Mouse (Mus musculus) frontal cortex, postnatal 14 days (tissue): Measurements from ENCODE around the gene Gse1.

Experiments
- DNase-seq, 2 experiments: peaks; one replicate each; pipeline ENCODE4 v3.0.0; 2022; ENCODE audit warnings: low spot score in 2 of 2

Gse1 gene

DNA sequence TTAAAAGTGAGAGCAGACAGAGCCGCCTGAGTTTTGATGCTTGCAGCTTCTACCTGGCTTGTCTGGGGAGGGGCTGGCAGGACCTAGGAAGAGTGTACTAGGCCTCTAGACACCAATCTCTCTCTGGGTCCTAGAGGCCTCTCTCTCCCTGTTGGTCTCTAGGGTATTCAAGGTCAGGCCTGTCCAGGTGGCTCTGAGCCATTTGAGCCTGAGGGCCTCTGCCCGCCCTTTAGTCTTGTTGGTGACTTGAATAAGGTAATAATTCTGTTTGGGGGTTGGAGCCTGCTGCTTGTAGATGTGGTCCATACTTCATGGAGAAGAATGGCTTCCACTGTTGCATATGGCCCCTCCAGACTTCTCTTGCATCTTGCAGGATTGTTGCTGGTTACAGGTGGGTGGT is 287.0 kb downstream of the Gse1 start:
- no peak for DNase-seq

DNA sequence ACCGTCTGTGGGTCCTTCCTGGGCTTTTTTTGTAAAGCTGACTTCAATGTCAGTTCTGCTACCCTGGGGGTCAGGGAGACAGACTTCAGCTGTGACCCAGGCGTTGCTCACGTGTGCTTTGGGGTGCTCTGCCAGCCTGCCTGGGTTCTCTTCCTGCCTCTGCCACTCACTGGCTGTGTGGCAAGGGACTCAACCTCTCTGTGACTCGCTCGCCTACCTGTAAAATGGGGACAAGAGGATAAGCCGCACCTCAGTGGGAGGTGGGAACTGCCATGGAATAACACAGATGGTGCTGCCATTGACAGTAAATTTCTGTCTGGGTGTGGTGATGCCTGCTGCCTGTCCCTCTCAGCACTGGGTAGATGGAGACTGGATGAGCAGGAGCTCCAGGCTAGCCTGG is 287.4 kb downstream of the Gse1 start:
- DNase-seq = no peak

DNA sequence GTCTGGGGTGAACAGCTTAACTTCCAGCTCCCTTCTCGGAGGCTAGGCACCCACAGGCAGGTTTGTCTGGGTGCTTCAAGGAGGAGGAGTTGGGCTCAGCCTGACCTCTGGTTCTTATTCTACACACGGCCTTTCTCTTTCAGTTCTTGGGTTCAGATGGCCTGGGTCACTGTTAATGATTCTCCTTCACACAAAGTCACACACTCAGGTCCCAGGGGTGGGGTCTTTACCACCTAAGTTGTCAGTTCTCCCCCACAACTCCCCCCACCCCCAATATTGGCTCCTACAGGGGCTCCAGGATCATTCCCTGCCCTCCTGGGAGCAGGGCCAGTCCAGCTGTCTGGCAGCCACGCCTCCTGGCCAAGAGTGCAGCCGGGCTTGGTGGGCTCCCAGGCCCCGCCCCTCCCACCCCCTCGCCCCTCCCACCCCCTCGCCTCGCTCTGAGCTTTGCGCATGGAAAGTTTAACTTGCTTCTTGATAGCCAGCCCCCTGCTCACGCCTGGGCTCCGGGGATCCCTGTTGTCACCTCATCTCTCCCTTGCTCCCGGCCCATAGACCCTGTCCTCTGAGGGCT is 288.0 kb downstream of the Gse1 start:
- no peak for DNase-seq

DNA sequence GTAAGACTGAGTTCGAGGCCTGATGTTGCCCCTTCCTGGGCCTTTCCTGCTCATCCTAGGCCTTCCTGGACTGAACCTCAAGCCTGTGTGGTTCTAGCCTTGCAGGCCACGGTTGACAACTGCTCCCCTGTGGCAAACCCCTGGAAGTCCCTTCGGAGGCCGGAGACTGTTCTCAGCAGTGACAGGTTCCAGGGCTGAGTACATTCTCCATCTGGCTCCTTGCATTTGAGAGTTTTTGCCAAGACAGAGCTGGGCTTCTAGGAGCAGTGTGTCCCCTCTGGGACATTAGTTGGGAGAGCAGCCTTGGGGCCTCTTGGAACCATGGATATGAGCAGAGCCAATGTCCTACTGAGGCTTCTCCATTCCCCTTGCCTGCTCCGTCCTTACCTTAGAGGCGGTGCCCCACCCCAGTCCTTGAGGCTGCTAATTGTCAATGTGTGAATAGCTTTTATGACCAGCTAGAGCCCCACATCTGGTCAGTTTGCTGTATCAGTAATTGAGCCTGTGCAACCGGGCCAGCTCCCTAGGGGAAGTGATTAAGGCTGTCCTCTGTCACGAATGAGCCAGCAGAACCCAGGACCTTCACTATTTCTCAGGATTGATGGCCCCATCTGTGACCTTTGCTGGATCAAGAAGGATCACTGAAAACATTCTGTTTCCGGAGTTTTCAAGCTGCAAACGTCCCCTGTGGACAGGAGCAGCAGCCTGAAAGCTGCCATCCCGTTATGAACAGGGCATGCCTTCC is 289.6 kb downstream of the Gse1 start:
- no peak for DNase-seq

DNA sequence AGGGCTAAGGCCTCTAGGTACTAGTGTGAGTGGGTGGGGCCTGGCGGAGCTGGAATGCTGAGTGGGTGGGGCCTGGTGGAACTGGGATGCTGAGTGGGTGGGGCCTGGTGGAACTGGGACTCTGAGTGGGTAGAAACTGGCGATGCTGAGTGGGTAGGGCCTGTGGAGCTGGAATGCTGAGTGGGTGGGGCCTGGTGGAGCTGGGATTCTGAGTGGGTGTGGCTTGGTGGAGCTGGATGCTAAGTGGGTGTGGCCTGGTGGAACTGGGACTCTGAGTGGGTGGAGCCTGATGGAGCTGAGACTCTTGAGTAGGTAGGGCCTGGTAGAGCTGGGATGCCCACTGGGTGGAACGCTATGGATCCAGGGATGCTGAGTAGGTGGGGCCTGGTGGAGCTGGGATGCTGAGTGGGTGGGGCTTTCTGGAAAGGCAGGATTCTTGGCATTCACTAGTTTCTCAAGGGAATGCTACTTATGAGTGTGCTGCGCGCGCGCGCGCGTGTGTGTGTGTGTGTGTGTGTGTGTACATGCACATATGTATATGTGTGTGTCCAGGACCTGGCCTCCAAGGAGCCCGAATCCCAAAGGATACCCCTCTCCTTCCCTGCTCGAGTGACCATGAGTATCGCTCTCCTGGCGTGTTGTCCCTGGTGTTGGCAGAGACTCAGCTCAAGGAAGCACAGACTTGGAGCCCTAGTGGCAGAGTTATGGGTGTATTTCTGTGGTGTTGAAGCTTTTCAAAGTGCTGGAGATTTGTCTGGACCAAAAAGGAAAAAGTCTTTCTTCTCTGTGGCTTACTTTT is 290.7 kb downstream of the Gse1 start:
- no peak for DNase-seq

DNA sequence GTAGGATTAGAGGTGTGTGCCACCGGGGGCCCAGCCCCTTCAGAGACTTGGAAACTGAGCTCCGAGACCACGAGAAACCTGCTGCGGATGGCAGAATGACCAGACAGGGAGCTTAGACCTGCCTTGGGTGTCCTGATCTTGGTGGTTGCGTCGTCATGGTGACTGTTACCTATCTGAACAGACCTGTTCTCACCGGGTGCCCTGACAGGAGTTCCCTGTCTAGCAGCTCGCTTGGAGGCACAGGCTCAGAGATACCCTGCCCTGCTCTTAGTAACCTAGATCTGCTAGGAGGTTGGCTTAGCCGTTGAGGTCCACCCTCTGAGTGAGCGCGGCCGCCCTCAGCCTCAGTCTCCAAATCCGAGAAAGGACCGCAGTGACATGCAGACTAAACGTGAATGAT is 292.0 kb downstream of the Gse1 start:
- no peak for DNase-seq

DNA sequence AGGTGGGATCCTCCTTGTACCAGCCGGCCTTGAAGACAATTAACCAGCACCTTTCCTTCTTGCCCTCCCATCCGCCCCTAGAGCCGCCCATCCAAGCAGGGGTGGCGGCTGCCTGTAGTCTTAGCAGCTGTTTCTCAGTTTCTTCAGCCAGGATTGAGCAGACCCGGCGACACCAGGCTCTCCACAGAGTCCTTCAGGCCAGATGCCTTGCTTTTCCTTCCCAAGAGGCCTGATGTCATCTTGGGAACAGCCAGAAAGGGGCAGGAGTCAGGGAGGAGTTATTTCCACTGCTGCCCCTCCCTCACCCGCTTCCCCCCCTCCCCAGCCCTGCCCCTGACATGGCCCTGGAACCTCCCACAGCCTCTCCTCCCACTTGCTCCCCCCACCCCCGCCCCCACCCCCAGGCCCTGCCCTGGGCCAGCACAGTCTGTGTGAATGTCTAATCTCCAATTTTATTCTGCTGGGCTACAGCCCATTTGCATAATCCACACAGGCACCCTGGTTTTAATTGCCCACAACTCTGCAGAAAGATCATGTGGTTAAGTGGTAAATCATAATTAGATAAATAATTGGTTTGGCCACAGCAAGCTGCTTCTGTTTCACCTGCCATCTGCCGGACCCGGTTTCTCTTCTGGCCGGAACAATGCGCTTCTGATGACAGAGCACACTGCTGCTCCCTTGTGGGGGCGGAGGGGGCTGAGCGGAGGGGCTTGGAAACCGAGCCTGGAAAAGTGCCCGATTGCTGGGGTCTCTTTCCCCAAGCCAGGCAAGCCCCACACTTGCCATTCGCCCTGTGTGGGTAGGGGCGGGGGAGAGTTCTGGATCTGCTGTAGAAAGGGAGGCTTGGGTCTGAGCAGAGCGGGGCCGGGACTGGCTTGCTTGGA is 292.7 kb downstream of the Gse1 start:
- DNase-seq = no peak

DNA sequence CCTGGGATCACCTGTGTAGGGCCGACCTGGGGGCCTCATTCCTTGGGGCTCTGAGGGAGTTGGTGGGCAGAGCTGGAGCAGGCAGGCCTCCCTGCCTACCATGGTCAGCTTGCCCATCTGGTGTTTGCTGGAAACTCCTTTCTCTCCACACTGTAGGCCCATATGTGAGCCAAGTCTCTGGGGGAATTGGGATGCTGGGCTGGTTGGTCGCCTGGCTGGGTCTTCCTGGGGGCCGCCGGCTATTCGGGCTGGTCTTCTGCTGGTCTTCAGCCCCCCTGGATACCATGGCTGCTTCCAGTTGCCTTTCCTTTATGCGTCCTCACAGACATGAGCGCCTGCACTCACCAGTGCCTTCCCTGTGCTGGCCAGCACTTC is 293.3 kb downstream of the Gse1 start:
- DNase-seq = no peak

DNA sequence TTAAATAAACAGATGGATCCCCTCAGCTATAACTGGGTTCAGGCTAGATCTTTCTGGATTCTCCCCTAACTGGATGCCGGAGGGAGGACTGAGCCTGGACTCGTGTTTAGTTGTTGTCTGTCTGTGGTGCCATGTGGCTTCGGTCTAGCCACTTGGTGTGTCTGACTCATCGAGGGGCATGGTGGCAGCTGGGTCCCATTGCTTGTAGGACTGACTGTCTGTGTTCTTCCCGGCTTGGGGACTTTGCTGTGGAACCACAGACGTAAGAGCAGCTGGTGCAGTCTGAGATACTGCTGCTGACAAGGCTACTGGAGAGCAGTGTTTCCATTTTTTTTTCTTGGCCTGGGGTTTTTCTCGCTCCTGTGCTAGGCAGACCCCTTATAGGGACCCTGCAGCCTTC is 295.4 kb downstream of the Gse1 start:
- no peak for DNase-seq

DNA sequence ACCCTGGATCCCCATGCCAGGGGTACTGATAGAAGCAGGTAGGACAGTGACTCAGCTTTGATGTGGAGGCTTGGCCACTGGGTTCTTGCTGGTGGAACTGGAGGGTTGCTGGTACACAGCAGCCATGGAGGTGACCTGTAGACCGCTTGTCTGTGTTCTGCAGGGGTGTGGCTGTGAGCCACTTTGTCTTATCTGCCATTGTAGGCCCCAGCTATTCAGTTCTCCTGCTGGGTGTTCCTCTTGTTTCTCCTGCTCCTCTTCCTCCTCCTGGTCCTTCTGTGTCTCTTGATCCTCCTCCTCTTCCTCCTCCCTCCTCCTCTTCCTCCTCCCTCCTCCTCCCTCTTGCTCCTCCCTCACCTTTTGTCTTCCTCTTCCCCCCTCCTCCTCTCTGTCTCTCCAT is 296.9 kb downstream of the Gse1 start:
- DNase-seq = no peak

DNA sequence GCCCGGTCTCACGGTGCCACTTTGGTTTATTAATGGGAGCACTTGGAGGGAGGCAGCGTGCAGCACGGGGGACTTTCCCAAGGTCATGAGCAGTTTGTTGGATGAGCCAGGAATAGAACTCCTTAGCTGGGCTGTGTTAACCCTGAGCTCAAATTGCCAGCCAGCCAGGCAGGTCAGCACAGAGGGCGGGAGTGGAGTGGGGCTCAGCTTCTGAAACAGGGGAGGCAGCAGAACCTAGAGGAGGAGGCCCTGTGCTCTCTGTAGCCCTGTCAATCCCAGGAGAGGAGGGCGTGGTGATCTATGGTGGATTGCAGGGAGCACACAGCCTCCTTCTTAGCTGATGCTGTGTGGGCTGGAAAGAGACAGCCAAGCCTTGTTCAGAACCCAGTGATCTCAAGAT is 297.6 kb downstream of the Gse1 start:
- DNase-seq = no peak

DNA sequence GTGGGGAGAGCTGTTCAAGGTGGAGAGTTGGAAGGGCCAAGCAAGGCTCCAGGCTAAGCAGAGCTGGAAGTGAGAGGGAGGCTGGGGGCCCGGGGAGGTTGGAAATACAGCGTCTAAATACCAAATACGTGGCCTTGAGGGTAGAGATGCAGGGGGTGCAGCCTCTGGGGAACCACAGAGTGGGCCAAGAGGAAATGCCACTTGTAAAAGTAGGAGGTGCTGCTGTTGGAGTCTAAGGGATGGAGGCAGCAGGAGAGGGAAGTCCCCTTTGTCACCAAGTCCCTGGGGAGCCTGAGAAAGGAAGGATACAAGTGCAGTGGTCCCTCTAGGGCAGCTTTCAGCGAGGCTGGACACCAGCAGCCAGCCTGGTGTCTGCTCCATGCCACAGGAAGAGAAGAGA is 298.3 kb downstream of the Gse1 start:
- no peak for DNase-seq

DNA sequence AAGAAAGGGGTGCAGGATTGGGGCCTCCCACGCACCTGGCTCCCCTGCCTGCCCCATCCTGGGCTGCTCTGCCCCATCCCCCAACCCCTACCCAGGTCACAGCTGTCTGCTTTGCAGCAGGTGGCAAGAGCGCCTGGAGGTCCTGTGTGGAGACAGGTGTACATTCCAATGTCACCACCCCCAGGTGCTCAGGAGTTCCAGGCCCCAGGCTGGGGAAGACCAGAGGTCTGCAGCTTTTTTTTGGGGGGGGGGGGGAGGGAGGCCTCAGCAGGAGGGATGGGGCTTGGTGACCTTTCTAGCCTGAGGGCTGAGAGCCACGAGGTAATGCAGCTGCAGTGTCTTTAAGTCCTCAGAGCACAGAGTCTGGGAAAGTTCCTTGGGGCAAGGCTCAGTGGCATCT is 300.1 kb downstream of the Gse1 start:
- no peak for DNase-seq

DNA sequence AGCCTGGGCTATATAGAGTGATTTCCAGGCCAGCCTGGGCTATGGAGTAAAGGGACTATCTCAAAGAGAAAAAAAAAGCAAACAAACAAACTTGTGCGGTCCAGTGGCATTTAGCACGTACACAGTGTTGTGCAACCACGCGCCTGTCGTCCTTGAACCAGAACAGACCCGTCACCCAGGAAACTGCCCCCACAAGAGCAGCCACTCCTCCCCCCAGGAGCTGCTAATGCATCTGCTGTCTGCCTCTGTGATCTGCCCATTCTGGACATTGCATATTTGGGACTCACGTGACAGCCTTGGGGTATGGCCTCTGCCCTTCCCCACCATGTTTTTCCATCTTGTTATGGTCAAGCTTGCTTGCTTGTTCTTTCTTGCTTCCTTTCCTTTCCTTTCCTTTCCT is 301.0 kb downstream of the Gse1 start:
- no peak for DNase-seq

DNA sequence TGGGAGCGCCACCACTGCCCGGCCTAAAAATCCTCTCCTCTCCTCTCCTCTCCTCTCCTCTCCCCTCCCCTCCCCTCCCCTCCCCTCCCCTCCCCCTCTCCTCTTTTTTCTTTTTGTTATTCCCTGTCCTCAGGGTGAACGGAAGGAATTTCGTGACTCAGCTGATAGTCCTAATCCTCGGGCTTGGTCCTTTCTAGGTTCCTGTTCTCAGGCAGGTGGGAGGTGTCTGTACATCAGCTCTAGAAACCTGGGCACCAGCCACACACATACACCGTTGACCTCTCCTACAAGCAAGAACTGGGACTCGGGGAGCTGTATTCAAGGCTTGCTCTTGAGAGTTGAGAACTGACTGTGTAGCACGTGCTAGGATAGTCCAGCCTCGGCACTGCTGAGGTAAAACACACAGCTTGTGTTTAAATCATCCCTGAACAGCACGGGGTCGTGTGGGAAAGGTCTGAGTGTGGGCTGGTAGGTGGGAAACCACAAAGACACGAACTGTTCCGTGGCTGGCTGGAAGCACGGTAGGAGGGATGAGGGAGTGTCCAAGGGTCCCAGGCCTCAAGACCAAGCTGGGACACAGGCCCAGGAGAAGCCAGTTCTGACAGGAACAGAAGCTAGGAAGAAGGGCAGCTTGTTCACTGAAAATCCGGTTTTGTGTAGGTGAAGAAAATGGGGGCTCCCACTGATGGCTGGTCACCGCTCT is 302.8 kb downstream of the Gse1 start:
- no peak for DNase-seq

DNA sequence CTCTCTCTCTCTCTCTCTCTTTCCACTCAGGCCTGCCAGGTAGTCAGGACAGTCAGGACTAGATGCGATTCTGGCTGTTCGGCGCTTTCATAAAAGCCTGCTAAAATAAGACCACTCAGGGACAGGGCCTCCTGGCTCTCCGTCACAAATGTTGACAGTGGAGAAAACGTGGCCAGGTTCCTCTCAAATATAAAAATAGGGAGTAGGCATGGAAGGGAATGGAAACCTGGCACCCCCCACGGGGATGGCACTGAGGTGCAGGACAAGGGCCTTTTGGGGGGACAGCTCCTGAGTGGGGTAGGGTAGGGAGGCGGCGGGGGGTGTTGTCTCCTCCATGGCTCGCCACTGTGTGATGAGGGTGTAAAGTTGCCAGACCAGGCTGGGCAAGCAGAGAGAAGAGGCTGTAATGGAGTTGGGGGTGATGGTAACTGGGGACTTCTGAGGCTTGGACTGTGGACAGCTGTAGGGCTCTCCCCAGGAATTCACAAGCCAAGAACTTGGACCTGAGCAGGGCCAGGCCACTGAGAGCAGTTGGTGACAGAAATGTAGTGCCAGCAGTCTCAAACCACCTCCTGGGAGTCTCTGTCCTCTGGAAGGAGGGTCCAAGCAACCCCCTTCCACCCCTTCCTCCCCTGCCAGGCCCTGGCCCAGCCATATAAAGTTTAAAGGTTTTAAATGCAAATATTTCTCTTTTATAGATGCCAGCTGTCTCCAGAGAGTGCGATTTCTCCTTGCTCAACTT is 303.7 kb downstream of the Gse1 start:
- no peak for DNase-seq

DNA sequence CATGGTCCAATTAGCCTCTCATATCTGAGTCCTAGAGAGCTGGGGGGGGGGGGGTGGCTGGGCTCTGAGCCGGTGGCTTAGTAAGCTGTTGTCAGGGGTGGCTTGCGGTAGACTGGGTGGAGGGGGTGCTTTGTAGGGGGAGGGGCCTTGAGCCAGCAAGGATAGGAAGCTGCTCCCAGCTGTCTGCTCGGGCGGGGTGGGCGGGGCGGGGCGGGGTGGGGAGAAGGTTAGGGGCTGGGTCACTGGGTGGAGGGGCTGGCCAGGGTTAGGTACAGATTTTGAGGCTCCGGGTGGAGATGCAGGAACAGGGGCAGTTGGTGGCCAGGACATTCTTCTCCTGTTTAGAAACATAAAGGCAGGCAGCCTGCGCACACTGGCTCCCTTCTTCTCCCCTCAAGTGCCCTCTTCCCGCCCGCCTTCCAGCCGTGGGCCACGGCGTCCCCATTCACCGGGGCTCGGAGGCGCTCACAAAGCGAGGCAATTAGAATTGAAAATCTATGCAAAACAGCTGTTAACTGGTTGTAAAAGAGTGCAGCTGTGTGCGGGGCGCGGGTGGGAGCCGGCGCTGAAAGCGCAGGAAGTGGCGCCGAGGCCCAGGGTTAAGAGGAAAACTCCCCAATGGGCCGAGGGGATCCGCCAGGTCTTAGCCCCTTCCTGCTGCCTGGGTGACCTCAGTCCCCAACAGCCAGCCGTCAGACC is 304.4 kb downstream of the Gse1 start:
- peak in 1 of 2 experiments; percentile 57 for DNase-seq

DNA sequence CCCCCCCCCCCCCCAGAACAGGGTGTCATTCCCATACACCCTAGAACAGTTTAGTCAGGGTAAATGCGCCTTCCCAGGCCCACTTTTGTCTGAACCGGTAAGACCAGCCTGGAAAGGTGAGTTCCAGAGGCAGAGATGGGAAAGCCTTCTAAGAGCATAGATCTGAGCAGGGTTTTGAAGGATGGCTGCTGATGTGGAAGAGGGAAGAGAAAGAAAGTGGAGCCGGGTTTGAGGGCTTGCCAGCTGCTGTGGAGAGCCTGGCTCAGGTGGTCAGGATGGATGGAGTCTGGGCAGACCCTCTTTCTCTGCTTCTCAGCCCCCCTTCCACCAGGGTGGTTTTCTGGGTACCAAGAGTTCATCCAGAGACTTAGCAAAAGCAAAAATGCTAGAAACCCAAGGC is 305.1 kb downstream of the Gse1 start:
- no peak for DNase-seq

DNA sequence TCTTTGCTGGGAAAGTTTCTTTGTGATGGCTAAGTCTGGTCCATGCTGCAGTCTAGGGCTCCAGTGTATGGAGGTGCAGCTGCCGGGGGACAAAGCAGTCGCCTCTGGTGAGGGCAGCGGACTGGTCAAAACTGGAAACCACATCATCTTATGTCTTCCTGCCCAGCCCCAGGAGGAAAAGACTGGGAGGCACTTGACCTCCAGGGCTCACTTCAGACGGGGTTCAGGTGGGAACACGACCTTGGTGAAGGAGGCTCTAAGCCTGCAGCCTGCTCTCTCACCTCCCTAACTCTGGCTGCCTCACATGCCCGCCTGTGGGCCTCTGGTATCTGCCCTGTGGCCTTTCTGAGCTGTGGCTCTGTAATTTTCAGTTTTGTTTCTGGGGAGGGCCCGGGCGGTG is 305.8 kb downstream of the Gse1 start:
- no peak for DNase-seq
